Mouse (Mus musculus) kidney, adult 11 months (tissue): Measurements from ENCODE around the gene Rfx2.

Source experiments
- DNase-seq: peaks from one replicate; pipeline ENCODE4 v3.0.0; 2022

Gene Rfx2

DNA sequence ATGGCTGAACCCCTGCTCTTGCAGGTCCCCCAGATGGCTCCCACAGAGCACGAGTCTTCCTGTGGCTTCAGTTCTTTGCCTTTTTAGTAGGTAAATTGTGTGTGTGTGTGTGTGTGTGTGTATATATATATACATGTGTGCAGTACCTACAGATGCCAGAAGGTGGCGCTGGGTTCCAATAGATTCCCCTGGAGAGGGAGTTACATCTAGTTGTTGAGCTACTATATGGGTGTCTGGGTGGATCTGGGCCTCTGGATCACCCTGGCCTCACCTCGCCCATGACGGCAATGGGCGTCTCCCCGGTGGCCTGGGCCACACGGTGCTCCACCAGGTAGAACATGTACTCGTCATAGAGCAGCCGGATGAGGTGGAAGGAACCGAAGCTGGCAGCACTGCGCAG, 53.2 kb downstream of the Rfx2 start:
- no peak for DNase-seq

DNA sequence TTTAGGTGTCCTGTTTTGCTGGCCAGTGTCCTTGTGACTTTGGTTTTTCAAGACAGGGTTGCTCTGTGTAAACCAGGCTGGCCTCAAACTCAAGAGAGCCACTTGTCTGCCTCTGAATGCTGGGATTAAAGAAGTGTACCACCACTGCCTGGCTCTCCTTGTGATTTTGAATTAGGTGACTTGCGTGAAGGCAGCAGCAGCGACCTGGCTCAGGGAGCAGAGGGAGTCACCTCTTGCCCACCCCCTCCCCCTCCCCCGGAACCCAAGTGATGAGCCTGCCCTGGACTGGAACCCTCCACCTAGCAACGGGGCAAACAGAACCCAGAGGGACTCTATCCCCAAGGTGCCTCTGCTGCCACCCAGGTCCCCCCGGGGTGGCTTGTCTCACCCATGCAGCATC, 60.9 kb downstream of the Rfx2 start, which contains the start of gene Prr22:
TSS of gene Prr22 (plus strand) at position 301 of the 400 bp plus-strand sequence.
- DNase-seq, result no peak

DNA sequence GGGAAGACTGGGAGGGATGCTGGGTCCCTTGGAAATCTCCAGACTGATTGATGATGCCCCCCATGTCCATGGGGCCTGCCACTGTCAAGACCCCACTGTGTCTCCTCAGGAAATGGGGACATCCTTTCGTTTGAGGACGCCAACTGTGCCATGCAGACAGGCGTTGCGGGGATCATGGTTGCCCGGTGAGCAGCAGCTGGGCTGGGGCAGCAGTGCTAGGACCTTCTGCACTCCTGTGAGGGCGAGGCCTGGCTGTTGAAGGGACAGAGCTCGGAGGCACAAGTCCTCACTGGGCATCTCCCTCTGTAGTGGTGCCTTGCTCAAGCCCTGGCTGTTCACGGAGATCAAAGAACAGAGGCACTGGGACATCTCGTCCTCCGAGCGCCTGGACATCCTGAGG, 61.9 kb downstream of the Rfx2 start:
- DNase-seq, result no peak

DNA sequence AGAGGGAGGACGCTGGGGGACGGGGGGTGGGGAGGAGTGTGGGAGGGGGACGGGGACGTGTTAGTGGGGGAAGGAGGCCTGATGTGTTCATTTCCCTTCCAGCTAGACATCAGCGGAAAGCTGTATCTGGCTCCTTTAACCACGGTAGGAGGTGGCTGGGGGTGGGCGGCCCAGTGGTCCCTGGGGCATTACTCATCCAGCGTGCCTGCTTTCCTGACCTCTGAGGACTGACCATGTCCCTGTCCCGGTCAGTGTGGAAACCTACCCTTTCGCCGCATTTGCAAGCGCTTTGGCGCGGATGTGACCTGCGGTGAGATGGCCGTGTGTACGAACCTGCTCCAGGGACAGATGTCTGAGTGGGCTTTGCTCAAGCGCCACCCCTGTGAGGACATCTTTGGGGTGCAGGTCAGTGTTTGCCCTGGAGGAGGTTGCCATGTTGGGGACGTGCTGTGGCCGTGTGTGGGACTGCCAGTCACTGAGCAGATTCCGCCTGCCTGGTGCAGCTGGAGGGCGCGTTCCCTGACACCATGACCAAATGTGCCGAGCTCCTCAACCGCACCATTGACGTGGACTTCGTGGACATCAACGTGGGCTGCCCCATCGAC, 63.2 kb downstream of the Rfx2 start:
- DNase-seq, result no peak

DNA sequence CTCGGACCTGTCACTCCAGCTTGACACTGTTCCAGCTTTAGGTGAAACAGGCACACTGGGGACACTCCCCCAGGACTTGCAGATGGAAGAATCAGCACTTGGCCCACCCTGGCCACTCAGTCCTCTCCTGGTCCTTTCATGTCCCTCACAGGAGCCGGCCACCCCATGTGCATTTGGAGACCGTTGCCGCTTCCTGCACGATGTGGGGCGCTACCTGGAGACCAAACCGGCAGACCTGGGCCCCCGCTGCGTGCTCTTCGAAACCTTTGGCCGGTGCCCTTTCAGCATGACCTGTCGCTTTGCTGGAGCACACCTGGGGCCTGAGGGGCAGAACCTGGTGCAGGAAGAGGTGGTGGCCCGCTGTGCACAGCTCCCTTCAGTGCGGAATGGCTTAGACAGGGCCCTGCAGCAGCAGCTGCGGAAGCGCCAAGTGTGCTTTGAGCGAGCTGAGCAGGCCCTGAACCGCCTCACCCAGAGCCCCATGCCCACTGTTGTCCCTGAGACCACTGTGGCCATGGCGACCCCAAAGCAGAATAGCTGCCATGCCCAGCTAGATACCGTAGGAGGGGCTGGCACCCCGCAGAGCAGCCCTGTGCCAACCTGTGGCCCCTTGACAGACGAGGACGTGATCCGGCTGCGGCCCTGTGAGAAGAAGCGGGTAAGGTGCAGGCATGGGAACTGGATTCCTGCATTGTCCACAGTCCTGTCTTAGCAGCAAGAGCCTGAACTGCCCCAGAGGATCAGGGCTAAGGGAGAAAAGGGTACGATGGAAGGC, 64.0 kb downstream of the Rfx2 start:
- no peak for DNase-seq

DNA sequence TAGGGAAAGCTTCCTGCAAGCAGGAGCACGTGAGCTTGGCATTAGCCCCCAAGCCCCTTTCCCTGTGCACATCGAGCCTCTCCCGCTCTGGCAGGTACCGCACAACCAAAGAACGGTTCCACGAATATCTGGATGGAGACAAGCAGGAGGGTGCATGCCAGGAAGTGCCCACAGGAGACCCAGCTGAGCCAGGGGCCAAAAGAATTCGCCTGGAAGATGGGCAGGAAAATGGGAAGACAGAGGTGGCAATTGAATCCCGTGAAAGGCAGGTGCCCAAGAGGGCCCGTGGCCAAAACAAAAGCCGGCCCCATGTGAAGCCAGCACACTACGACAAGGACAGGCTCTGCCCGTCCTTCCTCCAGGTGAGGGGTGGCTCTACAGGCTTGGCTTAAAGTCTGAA, 65.4 kb downstream of the Rfx2 start:
- DNase-seq, result no peak

DNA sequence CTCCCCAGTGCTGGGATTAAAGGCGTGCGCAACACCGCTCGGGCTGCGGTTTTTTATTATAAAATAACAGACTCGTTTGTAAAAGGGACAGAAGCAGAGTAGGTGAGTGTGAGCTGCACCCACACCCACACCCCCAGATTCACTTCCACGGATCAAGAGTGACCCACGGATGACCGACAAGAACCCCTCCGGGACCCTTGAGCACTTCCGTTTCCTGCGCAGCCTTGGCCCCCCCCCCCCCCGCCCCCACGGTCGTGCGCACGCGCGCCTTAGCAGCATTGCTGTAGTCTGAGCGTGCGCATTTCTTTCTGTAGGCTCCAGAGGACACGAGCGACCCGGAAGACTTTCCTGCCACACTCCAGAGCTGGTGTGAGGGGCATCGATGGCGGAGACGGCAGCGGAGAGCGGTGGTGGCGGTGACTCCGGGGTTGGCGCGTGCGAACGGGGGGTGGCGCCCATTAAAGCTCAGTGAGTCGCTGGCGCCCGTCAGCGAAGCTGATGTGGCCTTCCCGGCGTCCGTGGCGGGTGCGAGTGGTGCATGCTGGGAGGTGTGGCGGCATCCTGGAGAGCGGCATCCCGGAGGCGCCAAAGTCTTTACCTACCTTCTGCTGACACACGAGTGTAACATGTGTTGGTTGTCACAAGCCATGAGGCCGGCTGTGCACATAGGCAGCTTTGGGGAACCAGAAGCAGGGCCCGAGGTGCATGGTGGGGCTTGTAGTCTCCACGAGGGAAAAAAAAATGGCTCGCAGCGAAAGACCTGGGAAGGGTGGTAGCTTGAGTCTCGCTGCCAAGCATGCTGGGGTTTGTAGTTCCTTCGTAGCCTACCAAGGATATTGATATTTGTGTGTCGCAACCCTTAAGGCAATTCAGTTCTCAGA, 66.1 kb downstream of the Rfx2 start, which contains the start of gene Dus3l:
TSS of gene Dus3l (plus strand) at position 284 of the 881 bp plus-strand sequence.
- DNase-seq, result peak; percentile 91

DNA sequence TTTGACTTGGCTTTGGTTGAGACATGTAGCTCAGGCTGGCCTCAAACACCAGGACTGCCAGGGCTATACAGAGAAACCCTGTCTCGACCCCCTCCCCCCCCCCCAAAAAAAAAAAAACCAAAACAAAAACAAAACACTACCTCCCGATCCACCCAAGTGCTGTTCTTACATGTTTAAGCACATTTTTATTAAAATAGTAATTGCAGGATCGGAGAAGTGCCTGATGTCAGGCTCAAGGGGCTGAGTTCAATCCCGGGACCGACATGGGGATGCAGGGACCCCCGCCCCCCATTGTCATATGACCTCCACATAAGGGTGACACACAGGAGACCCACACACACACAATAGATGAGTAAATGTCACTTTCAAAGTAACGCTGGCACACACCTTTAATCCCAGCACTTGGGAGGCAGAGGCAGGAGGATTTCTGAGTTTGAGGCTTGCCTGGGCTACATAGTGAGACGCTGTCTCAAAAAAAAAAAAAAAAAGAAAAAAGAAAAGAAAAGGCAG, 67.0 kb downstream of the Rfx2 start:
- DNase-seq, result no peak

DNA sequence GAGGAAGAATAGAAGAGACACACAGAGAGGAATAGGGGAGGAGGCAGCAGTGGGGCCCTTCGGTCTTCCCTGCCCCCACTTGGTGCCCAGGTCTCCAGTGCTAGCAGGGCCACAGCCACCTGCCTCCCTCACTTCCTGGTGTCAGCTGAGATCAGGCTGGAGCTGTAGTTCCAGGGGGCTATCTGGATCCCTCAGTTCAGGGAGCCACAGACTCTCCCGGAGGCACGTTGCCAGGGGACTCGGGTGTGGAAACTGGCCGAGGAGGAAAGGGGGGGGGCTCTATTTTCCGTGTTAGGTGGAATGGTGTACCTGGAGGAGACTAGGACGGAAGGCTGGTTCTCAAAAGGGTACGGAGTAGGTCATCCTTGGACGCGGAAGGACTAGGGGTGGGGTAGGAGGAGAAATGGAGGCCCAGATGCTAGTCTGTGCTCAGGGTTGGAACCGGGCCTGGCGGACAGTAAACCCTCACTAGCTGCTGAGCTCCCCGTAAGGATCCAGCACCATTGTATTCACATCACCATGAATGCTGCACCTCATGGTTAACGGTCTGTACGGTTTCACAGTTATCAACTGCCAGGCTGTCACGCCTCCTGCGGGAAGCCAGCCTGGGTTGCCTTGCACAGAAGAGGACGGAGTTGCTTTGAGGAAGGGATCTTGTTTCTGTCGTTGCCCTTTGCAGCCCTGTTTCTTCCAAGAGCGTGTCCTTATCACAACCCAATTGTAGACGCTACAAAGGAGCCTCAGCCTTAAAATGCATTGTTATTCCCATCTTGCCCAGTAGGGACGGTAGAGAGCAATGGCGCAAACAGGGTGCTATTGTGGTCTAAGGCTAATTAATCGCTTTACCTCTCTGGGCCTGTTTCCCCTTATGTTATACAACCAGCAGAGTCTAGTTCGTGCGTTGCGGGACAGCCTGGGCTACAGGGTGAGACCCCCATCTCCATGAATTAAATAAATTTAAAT, 67.8 kb downstream of the Rfx2 start:
- DNase-seq, result peak; percentile 63

DNA sequence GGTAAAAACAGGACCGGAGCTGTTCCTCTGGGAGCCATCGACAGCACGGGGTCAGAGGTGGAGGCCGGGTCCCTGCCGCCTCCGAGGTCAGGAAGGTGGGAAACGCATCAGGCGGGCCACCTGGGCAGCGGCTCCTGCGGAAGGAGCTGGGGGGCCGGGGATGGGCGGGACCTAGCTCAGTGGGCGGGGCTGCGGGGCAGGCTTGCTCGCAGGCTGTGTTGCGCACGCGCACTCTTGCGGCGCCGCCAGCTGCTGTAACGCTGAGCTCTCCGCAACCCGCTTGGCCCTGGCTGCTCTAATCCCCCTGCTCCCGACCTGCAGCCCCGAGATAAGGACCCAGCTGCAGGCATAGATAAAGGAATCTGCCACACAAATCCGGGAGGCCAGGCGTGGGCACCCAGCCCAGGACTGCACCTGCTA, 68.8 kb downstream of the Rfx2 start:
- DNase-seq, result peak; percentile 83

DNA sequence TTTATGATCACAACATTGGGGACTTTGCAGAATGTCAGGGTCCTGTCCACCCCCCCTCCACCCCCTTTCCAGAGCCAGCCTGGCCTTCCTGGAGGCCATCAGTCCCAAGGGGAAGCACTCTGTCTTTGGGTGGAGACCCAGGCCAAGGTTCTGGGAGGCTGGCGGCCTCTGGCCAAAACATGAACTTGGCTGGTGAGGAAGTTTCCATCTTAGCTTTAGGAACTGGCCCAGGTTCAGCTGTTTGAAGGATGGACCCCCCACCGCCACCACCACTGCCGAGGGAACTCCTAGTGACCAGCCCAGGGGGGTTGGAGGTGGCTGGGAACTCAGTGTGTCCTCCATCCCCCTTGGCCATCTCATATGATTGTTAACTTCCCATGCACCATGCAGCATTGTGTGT, 69.7 kb downstream of the Rfx2 start:
- DNase-seq, result no peak

DNA sequence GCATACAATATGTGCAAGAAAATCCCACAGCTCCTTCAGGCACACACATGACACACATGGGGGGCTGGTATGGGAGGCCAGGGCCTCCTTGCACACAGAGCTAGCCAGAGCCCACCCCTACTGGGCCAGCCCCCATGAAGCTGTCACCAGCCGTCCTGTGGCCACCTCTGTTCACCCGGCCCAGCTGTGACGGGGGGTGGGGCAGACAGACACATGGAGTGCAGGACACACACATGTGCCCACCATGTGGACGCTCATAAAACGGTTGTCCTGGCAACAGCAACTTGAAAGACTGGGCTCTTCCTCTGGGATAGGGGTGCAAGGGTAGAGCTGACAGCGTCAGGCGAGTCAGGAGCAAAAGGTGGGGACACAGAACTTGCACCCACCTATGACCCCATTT, 71.6 kb downstream of the Rfx2 start:
- no peak for DNase-seq

DNA sequence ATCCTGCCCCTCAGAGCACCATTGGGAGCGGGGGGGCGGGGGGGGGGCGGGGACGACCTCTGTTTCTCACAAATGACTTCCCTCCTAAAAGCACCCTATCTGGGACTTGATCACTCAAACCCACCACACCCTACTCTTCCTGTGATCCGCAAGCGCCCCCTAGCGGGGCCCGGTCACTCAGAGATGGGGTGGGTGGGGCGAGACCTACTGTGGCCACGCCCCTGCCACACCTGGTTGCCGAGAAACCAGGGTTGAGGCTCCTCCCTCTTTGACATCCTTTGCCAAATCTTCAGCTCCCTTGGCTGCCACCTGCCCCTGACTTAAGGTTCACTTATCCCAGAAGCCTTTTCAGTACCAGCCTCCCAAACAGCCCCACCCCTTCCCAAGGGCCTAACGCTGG, 72.7 kb downstream of the Rfx2 start:
- peak; percentile 91 for DNase-seq

DNA sequence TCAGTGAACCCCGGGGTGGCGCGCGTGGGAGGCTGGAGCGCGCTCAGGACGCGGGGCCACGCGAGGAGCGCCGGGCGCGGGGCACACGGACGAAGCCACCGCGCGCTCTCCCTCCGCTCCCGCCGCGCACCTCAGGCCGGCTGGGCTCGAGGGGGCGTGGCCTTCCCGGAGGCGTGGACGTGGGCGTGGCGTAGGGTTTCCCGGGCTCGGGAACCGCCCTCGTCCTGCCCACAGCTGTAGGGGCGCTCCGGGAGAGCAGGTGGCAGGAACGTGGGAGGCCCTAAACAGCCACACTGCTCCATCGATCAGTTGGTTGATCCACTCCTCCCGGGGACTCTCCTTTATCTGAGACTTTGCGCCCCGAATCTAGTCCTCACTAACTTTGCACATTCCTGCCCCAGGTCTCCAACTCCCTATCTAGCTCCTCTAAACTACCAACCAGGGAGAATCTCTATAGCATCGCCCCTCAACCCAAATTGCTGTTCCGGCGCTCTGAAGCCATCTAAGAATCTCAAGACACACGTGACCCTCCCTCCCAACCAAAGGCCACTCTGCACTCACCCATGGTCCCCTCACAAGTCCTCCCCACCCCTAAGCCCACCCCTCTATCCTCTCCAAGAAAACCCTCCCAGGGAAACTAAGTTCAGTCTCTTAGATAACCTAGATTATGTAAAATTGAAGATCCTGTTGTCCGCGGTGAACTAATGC, 73.2 kb downstream of the Rfx2 start, which contains the start of gene Nrtn:
TSS of gene Nrtn (minus strand) at position 115 of the 708 bp plus-strand sequence.
- peak; percentile 88 for DNase-seq

DNA sequence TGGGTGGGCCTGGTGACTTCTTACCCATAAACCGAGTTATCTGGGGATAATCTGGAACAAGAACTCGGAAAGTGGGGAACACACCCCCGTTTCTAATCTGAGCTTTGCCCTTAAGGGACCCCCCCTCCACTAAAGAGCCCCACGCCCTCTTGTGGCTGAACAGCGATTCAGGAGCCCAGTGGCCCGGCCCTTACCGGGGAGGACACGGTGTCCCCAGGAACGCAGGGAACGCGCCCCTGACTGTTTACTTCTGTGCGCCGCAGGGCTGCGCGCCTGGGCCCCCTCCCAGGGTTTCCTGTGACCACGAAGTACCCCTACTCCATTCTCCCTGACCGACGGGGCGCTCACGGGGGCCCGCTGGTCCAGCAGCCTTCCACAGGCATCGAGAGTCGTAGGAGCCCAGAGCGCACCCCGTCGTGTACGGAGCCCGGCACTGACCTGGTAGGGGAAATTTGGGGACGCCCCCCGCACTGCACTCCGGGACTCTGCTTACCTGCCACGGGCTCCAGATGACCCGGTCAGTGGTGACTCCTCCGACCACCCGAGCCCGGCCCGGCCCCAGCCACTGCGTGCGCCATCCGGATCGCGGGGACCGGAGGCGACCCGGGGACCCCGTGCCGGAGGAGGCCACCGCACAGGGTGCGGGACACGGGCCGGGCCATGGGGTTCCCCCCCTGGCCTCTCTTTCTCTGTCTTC, 74.0 kb downstream of the Rfx2 start:
- no peak for DNase-seq

DNA sequence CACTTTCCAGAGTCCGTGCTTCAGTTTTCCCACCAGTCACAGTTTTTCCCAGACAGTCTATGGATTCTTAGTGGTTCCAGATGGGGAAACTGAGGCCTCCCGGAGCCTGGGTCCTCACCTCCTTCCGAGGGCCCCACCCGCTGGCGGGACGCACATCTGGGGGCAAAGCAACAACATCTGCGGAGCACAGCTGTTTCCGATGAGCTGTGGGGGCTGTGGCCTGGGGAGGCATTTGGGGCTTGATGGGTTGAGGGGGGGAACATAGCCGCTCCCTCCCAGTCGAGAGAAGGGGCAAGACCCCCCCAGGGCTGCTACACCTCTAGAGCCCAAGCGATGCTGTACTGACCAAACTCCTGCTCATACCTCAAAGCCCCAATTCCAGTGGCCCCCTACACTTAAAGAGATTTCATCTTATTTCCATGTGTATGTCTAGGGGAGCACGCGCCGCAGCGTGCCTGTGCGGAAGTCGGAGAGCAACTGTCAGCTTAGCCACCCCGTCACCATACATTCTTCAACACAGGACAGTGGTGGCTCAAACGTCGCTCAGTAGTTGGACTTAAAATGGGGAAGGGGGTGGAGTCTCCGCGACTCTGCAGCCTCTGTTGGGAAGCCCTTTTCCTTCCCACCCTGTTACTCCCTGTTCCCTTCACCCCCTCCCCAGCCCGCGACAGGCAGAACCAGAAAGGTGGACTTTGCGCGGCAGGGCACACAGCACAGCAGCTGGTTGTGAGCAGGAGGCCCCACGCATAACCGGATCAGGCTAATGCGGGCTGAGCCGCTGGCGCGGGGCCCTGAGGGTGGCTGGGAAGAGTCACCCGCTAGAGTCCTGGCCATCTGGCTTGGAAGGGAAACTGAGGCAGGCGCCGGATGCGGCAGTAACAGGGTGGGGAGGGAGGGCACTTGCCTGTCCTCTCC, 76.3 kb downstream of the Rfx2 start:
- DNase-seq, result no peak

DNA sequence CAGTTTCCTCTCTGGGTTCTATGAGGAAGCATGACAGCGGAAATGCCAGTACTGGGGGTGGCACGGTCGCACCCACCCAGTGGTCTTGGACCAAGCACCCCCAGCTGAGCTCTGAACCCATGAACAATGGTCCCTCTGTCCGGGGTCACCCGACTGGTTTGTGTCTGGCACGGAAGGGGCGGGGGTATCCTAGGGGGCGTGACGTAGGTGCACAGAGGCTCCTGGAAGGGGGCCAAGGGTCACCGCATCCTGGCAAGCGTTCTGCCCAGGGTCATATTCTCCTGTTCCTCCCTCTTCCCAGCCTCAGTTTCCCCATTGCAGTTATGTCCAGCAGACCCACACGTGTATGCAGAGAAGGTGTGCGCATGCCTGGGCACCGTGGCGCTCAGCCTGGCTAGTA, 77.4 kb downstream of the Rfx2 start:
- DNase-seq, result no peak

DNA sequence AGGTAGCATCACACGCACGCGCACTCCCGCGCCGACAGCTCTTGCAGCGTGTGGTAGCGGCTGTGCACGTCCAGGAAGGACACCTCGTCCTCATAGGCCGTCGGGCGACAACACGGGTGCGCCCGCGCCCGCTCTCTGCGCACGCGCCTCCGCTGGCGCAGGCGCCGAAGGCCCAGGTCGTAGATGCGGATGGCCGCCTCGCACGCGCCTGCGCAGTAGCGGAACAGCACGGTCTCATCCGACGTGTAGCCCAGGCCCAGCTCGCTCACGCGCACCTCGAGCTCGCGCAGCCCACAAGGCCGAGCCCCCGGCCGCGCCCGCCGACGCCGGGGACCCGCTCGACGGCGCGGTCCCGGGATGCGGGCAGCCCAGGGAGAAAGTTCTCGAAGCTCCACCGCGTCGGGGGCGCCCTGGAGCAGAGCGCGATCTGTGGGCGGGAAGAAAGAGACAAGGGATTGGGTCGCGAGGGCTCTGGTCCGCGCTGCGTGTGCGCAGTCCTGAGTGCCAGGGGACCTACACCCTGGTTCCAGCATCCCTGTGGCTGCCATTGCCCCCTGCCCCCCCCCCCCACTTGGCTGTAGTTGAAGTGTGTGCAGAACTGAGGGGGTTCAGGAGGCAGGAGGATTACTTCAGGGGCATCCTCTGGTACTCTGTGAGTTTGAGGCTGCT, 79.3 kb downstream of the Rfx2 start:
- DNase-seq, result no peak

DNA sequence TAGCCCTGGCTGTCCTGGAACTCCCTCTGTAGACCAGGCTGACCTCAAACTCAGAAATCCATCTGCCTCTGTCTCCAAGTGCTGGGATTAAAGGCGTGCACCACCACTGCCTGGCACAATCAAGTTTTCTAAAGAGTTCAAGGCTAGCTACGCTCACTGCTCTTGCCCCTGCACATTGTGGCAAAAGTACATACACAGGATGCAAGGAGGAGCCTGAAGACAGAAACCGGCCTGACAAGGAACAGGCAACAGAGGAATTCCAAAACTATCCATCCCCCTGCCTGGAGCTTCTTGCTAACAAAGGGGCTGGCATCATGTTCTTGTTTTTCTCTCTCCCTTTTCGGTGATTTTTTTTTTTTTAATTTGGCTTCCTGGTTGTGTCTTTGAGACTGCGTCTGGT, 86.6 kb downstream of the Rfx2 start:
- DNase-seq, result no peak
